Mouse (Mus musculus): Measurements from ENCODE around the gene Rnf144a. TPM values are rescaled to one million over a fixed set of nuclear protein-coding genes. Genes with fewer than 3 reads are reported as not detected.
A peak's percentile ranks its signal among the peaks of the same experiment; 100 is the strongest.

Rnf144a gene
- polyA plus RNA-seq, 1 experiment = 5.6 TPM

DNA sequence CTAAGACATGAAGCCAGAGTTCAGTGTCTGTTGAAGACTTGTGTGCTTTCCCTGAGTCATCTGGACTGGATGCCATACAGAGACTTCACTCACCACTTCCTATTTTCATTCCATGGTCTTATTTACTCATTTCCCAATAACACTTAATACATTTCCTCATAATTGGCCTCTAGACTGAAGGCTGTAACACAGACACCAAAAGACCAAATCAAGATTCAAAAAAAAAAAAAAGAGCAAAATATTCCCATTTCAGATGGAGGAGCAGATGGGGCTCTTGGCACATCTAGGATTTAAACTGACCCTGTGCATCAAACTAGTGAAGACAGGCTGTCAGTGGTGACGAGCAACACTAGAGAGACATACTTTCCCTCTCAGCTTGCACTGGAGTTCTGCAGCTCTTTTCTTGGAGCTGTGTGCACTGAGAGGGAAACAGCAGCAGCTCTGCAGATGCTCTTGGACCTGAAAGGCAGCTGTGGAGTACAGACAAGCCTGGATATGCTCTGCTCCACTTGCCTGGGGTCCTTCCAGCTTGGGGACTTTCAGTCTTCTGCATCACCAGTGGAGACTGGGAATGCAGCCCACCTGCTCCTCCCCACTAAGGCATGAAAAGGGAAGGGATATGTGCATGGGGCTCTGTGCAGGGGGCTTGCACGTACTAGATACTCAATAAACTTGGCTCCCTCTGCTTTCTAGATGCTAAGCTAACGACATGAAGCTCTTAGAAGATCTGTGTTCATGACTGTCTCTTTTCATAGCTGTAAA, 134.2 kb downstream of the Rnf144a start:
- Histone ChIP-seq H3K27me3 (ENCODE audit: control insufficient read depth, insufficient read depth, low read length, poor library complexity, severe bottlenecking) (no peaks in the 10 kb centered on the region), H3K9ac (ENCODE audit: low read depth, poor library complexity, severe bottlenecking) (no peak overlapping the region), H3K4me3 (ENCODE audit: low read depth, low read length) (no peak overlapping the region), H3K36me3 (ENCODE audit: control insufficient read depth, insufficient read depth, low read length, poor library complexity, severe bottlenecking) (no peaks in the 10 kb centered on the region), H3K9me3 (replicated peaks; ENCODE audit: control insufficient read depth, insufficient read depth, low read length, poor library complexity, severe bottlenecking) (no peaks in the 10 kb centered on the region), H3K4me1 (ENCODE audit: control insufficient read depth, insufficient read depth, low read length) (no peaks in the 10 kb centered on the region), H3K27ac (ENCODE audit: insufficient read depth, low read length) (no peak overlapping the region)
- no peak for TF ChIP-seq POLR2A (IDR thresholded peaks at IDR 0.05; ENCODE audit: insufficient read depth, low read length)
- no peak for TF ChIP-seq EP300 (IDR thresholded peaks at IDR 0.05; ENCODE audit: insufficient read depth, low read depth, low read length)
- no peak for TF ChIP-seq CTCF (IDR thresholded peaks at IDR 0.05; ENCODE audit: low read depth, low read length)

GRCm38 (mm10) chr12:26277002-26277669, 137.9 kb downstream of the Rnf144a start:
- peak; percentile 43 for TF ChIP-seq CTCF (IDR thresholded peaks at IDR 0.05; ENCODE audit: low read depth, low read length)
- no peak for TF ChIP-seq EP300 (IDR thresholded peaks at IDR 0.05; ENCODE audit: insufficient read depth, low read depth, low read length)
- no peak overlapping the region for H3K9ac ChIP-seq (ENCODE audit: low read depth, poor library complexity, severe bottlenecking)

DNA sequence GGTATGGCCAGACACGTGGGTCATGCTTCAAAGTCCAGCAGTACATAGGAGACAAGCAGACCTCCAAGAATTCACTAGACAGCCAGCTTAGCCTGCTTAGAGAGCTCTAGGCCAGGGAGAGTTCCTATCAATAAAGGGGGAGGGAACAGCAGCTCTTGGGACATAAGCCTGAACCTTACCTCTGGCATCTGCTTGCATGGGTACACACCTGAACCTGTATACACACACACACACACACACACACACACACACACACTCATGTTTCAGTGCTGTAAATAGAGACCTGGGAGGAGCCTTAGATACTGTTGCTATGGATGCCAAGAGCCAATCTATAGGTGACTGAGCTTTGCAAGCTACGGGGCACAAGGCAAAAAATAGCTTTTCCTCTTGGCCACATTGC, 138.5 kb downstream of the Rnf144a start:
- H3K4me3 ChIP-seq (ENCODE audit: low read depth, low read length) = no peak overlapping the region
- no peak overlapping the region for H3K9ac ChIP-seq (ENCODE audit: low read depth, poor library complexity, severe bottlenecking)
- H3K36me3 ChIP-seq (ENCODE audit: control insufficient read depth, insufficient read depth, low read length, poor library complexity, severe bottlenecking) = no peaks in the 10 kb centered on the region
- no peaks in the 10 kb centered on the region for H3K9me3 ChIP-seq (replicated peaks; ENCODE audit: control insufficient read depth, insufficient read depth, low read length, poor library complexity, severe bottlenecking)
- TF ChIP-seq CTCF (IDR thresholded peaks at IDR 0.05; ENCODE audit: low read depth, low read length) (no peak), EP300 (IDR thresholded peaks at IDR 0.05; ENCODE audit: insufficient read depth, low read depth, low read length) (no peak), POLR2A (IDR thresholded peaks at IDR 0.05; ENCODE audit: insufficient read depth, low read length) (no peak)
- H3K27me3 ChIP-seq (ENCODE audit: control insufficient read depth, insufficient read depth, low read length, poor library complexity, severe bottlenecking) = no peaks in the 10 kb centered on the region
- no peak overlapping the region for H3K27ac ChIP-seq (ENCODE audit: insufficient read depth, low read length)
- H3K4me1 ChIP-seq (ENCODE audit: control insufficient read depth, insufficient read depth, low read length) = no peaks in the 10 kb centered on the region

More at GRCm38 (mm10) chr12:26277002-26277669, 137.9 kb downstream of the Rnf144a start:
- H3K27ac ChIP-seq (ENCODE audit: insufficient read depth, low read length) = no peak overlapping the region
- no peaks in the 10 kb centered on the region for H3K9me3 ChIP-seq (replicated peaks; ENCODE audit: control insufficient read depth, insufficient read depth, low read length, poor library complexity, severe bottlenecking)
- H3K4me1 ChIP-seq (ENCODE audit: control insufficient read depth, insufficient read depth, low read length) = no peaks in the 10 kb centered on the region
- H3K4me3 ChIP-seq (ENCODE audit: low read depth, low read length) = no peak overlapping the region
- no peaks in the 10 kb centered on the region for H3K27me3 ChIP-seq (ENCODE audit: control insufficient read depth, insufficient read depth, low read length, poor library complexity, severe bottlenecking)
- no peaks in the 10 kb centered on the region for H3K36me3 ChIP-seq (ENCODE audit: control insufficient read depth, insufficient read depth, low read length, poor library complexity, severe bottlenecking)

Other genes starting within 250 kb of the Rnf144a start
- gene Rsad2, start 41.2 kb upstream of the Rnf144a start, polyA plus RNA-seq (2011; ENCODE audit: insufficient read depth, insufficient read length, low read depth, missing spikeins) = 0.42 and 0.52 TPM in 2 replicates
- 0.96 and 1.0 TPM in 2 replicates for gene Cmpk2, start 54.0 kb upstream of the Rnf144a start, polyA plus RNA-seq (2011; ENCODE audit: insufficient read depth, insufficient read length, low read depth, missing spikeins)